Mouse (Mus musculus) ES-Bruce4 (cell line): Measurements from ENCODE around the gene Cd300ld2.

Experiments
- CTCF ChIP-seq: IDR thresholded peaks from one replicate; pipeline ENCODE4 v1.8.1; 2011; ENCODE audit warnings: low read depth, low read length
- POLR2A ChIP-seq: IDR thresholded peaks from one replicate; pipeline ENCODE4 v1.8.1; 2011; ENCODE audit warnings: low read length; ENCODE audit not compliant: insufficient read depth

GRCm38 (mm10) chr11:115054537-115054936 lies 38.5 kb upstream of the Cd300ld2 start:
- no peak for TF ChIP-seq CTCF
- TF ChIP-seq POLR2A: no peak
